Mouse (Mus musculus) kidney, embryonic 15.5 days (tissue): Measurements from ENCODE around the gene Myo16. TPM values are rescaled to one million over a fixed set of nuclear protein-coding genes. Genes with fewer than 3 reads are reported as not detected.

ENCODE experiments used
- ATAC-seq: fragments of 200-750 bp; cut with Nextera tagmentation; replicated peaks from 2 replicates; pipeline ENCODE4 v1.8.0; 2017; ENCODE audit warnings: moderate TSS enrichment; ENCODE audit not compliant: low FRiP score
- H3K27ac ChIP-seq: fragments of 300-500 bp; sonication (generic); 2 replicates; pipeline ENCODE4 v1.5.1; 2015; ENCODE audit warnings: mild to moderate bottlenecking, inconsistent platforms
- H3K27me3 ChIP-seq: fragments of 300-500 bp; sonication (generic); 2 replicates; pipeline ENCODE4 v1.6.1; 2015; ENCODE audit warnings: inconsistent platforms
- H3K36me3 ChIP-seq: fragments of 300-500 bp; sonication (generic); 2 replicates; pipeline ENCODE4 v1.6.1; 2015; ENCODE audit warnings: inconsistent platforms
- H3K4me1 ChIP-seq: fragments of 300-500 bp; sonication (generic); 2 replicates; pipeline ENCODE4 v1.6.1; 2015; ENCODE audit warnings: inconsistent platforms
- H3K4me2 ChIP-seq: fragments of 300-500 bp; sonication (generic); 2 replicates; pipeline ENCODE4 v1.6.1; 2015; ENCODE audit warnings: moderate library complexity, mild to moderate bottlenecking, inconsistent platforms
- H3K4me3 ChIP-seq: fragments of 300-500 bp; sonication (generic); replicated peaks from 2 replicates; pipeline ENCODE4 v1.5.1; 2015; ENCODE audit warnings: mild to moderate bottlenecking, inconsistent platforms
- H3K9ac ChIP-seq: fragments of 300-500 bp; sonication (generic); 2 replicates; pipeline ENCODE4 v1.6.1; 2015; ENCODE audit warnings: mild to moderate bottlenecking, inconsistent platforms
- H3K9me3 ChIP-seq: fragments of 300-500 bp; sonication (generic); replicated peaks from 2 replicates; pipeline ENCODE4 v1.6.1; 2016; ENCODE audit warnings: inconsistent platforms
- WGBS: fragments of 180-500 bp; shearing (Covaris S2); methylation state at CpG from one replicate; pipeline ENCODE4 v1.1.7; 2015; ENCODE audit warnings: mixed read lengths; 5-methylcytosine and 5-hydroxymethylcytosine counted together
- polyA plus RNA-seq: library from polyadenylated mRNA; unstranded; fragments of >200 nt; fragmentation: Nextera tagmentation; extraction: Ambion mirVana; gene quantifications from 2 replicates; pipeline ENCODE4 v1.2.1, GENCODE M21; 2015

The Myo16 gene
- polyA plus RNA-seq: 0.28 and 0.34 TPM in 2 replicates

DNA sequence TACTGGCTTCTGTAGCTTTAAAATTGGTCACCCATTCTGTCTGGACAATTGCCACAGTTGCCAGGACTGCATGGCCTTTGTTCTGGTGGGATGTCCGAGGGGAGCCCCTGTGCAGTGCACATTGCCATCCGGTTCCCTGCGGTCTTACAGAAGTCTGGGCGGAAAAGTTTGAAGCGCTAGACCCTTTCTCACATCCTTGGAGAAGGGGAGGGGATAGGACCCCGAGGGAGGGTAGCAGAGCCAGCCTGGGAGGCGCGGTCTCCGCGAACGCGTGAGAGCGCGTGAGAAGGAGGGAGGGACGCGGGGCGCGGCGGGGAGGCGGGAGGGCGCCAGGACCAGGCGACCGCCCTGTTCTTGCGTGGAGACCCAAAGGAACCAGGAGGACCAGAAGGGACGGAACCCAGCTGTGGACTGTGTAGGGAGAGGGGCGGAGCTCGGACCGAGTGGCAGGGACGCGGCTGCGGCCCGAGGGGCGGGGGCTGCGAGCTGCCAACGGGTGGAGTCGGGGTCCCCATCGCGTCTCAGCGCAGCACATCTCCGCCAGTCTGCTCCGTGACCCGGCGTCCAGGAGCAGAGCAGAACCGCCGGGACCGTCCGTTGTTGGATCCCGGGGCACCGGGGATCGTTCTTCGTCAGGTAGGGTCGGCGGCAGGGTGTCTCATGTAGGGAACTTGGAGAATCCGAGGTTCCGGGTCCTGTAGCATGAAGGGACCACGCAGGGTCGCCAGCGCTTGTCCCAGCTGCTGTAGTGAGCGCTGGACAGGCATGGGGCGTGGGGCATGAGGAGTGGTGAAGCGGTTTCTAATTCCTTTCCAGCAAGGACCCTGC lies at the start of gene Myo16:
TSS of gene Myo16 (plus strand) at position 301 of the 828 bp plus-strand sequence.
- H3K27ac ChIP-seq: no peak within 1 kb of the TSS
- H3K4me3 ChIP-seq: peak within 1 kb of the TSS; percentile 63
- peaks cover 48% of the 10 kb centered on the region for H3K27me3 ChIP-seq
- peak within 1 kb of the TSS; percentile 77 for H3K4me2 ChIP-seq
- ATAC-seq: peak; percentile 85
- H3K9ac ChIP-seq: peak within 1 kb of the TSS; percentile 54
- WGBS: under 1% methylated on average over 60 of the region's 61 CpGs
- no peaks in the 10 kb centered on the region for H3K9me3 ChIP-seq
- H3K4me1 ChIP-seq: peaks cover 12% of the 10 kb centered on the region; the same call in 1 of the 2 replicates
- no peaks in the 10 kb centered on the region for H3K36me3 ChIP-seq

DNA sequence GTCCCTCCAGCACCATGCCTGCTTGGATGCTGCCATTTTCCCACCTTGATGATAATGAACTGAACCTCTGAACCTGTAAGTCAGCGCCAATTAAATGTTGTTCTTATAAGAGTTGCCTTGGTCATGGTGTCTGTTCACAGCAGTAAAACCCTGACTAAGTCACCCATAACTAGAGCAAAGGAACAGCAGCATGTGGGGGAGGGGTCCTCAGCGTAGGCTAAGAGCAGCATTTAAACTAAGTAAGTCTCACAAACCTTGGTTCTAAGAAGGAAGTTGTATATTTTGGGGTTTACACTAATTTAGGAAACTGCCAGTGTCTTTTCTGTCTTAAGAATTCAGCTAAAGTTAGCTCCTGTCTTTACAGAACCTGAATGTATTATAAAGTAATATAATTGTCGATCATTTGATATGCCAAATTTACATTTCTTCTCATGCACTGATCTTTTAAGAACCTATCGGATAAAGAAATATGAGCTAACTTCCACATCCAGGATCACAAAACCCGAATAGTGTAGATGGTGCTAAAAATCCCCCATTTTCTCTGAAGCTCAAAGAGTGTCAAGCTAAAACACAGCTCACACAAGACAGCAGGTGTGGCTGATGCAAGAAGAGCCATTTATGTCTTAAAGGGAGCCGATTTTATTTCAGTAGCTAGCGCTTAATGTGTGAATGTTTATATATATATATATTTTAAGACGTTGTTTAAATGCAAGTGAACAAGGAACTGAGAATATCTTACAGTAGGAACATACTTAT lies 45.0 kb upstream of the Myo16 start:
- WGBS: 84% methylated on average over 8 of the region's 8 CpGs
- Histone ChIP-seq H3K4me3 (no peak overlapping the region), H3K27me3 (no peaks in the 10 kb centered on the region), H3K4me2 (no peak overlapping the region), H3K36me3 (no peaks in the 10 kb centered on the region), H3K4me1 (no peaks in the 10 kb centered on the region), H3K27ac (no peak overlapping the region), H3K9me3 (no peaks in the 10 kb centered on the region), H3K9ac (no peak overlapping the region)
- ATAC-seq: no peak

DNA sequence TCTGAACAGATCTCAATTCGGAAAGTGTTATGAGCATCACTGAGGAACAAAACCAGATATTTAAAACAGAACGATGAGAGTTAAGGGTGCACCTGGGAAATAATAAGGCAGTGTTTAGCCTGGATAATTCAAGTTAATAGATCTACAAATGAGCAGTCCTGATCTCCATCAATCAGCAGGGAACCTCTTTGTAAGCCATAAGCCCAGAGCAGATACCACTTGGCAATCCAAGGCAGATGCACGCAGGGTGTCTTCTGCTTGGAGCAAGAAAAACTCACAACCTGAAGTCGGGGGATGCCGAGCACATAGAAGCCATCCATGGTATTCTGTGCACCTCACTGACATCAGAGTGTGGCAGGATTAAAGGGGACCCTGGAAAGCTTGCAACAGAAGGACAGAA lies 31.0 kb upstream of the Myo16 start:
- ATAC-seq: no peak
- no peaks in the 10 kb centered on the region for H3K27me3 ChIP-seq
- H3K4me1 ChIP-seq: no peaks in the 10 kb centered on the region
- no peak overlapping the region for H3K4me3 ChIP-seq
- no peaks in the 10 kb centered on the region for H3K36me3 ChIP-seq
- WGBS: 89% methylated on average over 5 of the region's 5 CpGs
- H3K27ac ChIP-seq: no peak overlapping the region
- no peak overlapping the region for H3K9ac ChIP-seq
- no peaks in the 10 kb centered on the region for H3K9me3 ChIP-seq
- no peak overlapping the region for H3K4me2 ChIP-seq

DNA sequence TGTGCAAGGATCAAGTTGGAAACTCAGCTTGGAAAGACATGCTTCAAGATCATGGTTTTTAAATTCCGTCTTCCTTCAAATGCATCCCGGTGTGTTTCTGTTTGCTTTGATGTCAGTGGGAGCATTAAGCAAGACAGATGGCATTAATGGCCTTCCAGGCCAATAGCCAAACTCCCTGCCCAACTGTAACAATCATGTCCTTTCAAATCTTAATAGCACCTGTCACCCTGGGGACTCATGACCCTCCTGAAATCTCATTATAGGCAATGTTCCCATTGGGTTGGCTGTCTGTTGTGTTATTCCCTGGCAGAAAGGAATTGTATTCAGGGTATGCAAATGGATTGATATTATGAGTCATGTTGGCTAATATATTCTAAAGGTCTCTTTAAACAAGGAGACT lies 30.3 kb upstream of the Myo16 start:
- WGBS: 65% methylated on average over 2 of the region's 2 CpGs
- H3K9ac ChIP-seq: no peak overlapping the region
- no peaks in the 10 kb centered on the region for H3K36me3 ChIP-seq
- no peaks in the 10 kb centered on the region for H3K9me3 ChIP-seq
- no peak for ATAC-seq
- no peaks in the 10 kb centered on the region for H3K27me3 ChIP-seq
- H3K27ac ChIP-seq: no peak overlapping the region
- no peaks in the 10 kb centered on the region for H3K4me1 ChIP-seq
- no peak overlapping the region for H3K4me2 ChIP-seq
- no peak overlapping the region for H3K4me3 ChIP-seq

DNA sequence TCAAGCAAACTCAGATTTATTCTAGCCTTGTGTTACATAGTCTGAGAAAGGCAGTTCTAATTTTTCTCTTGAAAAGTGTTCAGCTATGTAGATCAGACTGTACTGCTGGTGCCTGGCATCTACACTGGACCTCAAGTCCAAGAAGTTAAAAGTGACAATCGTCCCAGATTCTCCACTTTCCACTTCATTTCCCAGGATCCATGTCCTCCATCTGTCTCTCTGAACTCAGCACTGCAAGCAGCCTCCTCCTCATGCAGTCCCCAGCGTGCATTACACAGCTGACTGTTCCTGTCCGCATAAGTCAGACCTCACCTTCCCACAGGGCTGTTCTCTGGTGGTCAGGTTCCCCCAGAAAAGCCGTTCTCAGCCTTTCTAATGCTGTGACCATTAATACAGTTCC lies 28.0 kb upstream of the Myo16 start:
- H3K4me1 ChIP-seq: no peaks in the 10 kb centered on the region
- no peak overlapping the region for H3K4me2 ChIP-seq
- no peaks in the 10 kb centered on the region for H3K9me3 ChIP-seq
- H3K27me3 ChIP-seq: no peaks in the 10 kb centered on the region
- no peak overlapping the region for H3K4me3 ChIP-seq
- no peak overlapping the region for H3K9ac ChIP-seq
- H3K36me3 ChIP-seq: no peaks in the 10 kb centered on the region
- ATAC-seq: no peak
- 80% methylated on average over 4 of the region's 4 CpGs for WGBS
- H3K27ac ChIP-seq: no peak overlapping the region

DNA sequence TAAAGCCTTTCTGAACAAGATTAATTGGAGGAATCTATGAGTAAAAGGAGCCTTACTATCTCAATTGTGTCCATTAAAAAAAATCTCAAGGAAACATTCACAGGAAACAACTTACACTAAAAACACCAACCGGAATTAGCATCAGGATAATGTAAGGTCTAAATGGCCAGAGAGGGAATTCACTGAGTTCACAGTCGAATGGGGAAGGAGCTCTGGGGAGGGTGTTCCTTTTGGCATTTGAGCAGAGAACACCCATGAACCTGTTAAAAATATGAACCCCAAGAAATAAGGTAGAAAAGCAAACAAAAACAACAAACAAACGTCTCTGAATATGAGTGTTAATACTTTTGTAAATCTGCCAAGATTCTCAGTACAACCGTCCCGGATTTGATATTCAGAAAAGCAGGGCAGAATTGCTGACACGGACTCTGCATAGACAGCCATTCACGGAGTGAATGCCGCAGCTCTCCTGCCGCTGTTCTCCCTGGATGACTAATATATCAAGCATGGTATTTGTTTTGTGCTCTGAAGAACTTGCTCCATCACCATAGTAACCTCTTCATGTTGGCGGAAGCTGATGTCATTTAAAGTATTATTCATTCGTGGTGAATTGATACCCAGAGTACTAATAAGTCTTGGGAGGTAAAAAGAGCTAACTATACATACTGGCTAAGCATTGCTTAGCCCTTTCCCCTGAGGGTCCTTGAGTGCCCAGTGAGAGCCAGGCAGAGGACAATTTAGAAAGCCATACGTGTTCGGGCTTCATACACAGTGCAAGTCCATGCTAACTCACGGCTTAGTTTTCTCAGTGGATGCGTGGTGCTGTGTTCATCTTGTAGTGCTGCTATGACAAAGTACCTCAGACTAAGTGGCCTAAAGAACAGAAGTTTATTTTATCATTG lies 22.9 kb upstream of the Myo16 start:
- Histone ChIP-seq H3K4me2 (no peak overlapping the region), H3K4me3 (no peak overlapping the region), H3K36me3 (no peaks in the 10 kb centered on the region), H3K9ac (no peak overlapping the region), H3K9me3 (no peaks in the 10 kb centered on the region), H3K27ac (no peak overlapping the region), H3K27me3 (no peaks in the 10 kb centered on the region), H3K4me1 (no peaks in the 10 kb centered on the region)
- WGBS: 74% methylated on average over 15 of the region's 15 CpGs
- no peak for ATAC-seq

DNA sequence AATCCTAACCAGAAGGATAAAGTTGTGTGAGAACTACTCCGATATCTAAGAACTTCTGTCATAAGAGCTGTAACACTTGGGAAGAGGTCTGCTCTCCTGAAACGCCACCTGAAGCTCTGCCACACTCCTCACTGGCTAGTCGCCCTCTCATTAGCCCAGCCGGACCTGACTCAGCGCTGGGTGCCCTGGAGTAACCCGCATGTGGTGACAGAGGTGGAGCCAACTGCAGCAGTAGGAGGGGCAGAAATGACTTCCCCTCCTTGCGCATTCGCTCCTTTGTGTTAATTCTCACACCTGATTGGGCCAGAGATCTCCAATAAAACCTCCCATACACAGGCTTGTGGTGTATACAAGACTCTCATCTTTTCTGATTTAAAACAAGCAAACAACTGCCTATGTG lies 14.2 kb upstream of the Myo16 start:
- Histone ChIP-seq H3K4me3 (no peak overlapping the region), H3K4me2 (peak overlapping the region; percentile 35), H3K4me1 (peaks cover 2% of the 10 kb centered on the region; the same call in 1 of the 2 replicates), H3K36me3 (no peaks in the 10 kb centered on the region), H3K27me3 (no peaks in the 10 kb centered on the region), H3K27ac (no peak overlapping the region), H3K9ac (no peak overlapping the region), H3K9me3 (no peaks in the 10 kb centered on the region)
- no peak for ATAC-seq
- WGBS: 22% methylated on average over 8 of the region's 8 CpGs

DNA sequence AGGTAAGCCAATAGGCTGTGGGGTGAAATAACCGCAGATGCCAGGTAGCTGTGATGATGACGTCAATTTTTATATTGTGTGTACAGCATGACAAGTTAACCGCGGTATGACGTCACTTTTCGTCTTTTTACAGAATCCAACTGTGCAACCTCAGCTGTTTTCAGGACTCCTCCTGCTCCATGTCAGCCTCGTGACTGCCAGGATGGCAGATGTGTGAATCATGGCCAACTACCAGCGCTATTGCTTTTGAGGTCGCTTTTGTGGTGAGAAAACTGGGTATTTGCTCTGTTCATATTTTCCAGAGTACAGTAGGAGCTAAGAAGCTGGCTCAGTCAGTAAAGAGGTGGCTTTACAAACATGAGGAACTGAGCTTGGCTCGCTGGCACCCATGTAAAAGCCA lies 9.8 kb upstream of the Myo16 start:
- Histone ChIP-seq H3K4me3 (no peak overlapping the region), H3K4me1 (peaks cover 2% of the 10 kb centered on the region; the same call in 1 of the 2 replicates), H3K9me3 (no peaks in the 10 kb centered on the region), H3K4me2 (no peak overlapping the region), H3K27ac (no peak overlapping the region), H3K36me3 (no peaks in the 10 kb centered on the region), H3K9ac (no peak overlapping the region), H3K27me3 (no peaks in the 10 kb centered on the region)
- no peak for ATAC-seq
- 88% methylated on average over 10 of the region's 10 CpGs for WGBS

DNA sequence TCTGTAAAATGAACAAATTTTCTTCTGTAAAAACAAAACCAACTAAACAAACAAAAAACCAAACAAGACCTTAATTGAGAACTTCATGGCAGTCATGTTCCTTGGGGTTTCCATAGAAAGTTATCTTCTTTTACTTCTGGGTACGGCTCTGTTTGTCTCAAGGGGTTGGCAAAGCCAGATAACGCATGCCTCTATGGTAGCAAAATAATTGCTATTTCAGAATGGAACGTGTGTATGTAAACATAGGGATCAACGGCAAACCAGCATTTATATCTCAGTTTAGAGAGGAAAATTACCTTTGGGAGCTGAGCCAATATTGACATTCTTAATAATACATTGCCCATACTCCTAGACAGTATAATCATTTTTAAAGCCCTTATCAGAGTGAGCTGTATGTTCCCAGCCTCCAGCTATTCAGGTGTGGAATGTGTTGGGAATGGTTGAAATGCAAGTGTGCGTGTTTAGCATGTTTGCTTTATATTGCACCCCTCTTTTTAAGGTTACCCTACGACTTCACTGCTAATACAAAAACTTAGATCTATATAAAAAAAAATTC lies 1.9 kb upstream of the Myo16 start:
- 82% methylated on average over 6 of the region's 6 CpGs for WGBS
- Histone ChIP-seq H3K4me3 (no peak overlapping the region), H3K27me3 (peaks cover 48% of the 10 kb centered on the region), H3K9me3 (no peaks in the 10 kb centered on the region), H3K4me1 (peaks cover 12% of the 10 kb centered on the region; the same call in 1 of the 2 replicates), H3K4me2 (no peak overlapping the region), H3K36me3 (no peaks in the 10 kb centered on the region), H3K9ac (no peak overlapping the region), H3K27ac (no peak overlapping the region)
- ATAC-seq: no peak

DNA sequence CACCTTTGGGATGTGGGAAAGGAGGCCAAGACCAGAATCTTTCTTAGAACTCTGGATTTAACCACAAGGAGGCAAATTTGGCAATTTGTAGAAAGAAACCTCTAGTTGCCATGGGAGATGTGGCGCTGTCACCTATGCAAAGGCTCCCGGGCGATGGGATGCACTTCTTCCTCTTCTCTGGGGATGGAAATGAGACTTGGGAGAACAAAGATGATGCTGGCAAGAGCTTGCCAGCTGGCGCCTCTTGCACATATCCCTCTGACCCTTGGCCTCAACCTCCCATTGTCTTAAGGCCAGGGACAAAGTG lies 681 bp downstream of the Myo16 start:
- H3K4me2 ChIP-seq: peak overlapping the region; percentile 77
- H3K9me3 ChIP-seq: no peaks in the 10 kb centered on the region
- H3K9ac ChIP-seq: no peak overlapping the region
- no peaks in the 10 kb centered on the region for H3K36me3 ChIP-seq
- ATAC-seq: no peak
- WGBS: 16% methylated on average over 4 of the region's 4 CpGs
- H3K4me1 ChIP-seq: peaks cover 12% of the 10 kb centered on the region; the same call in 1 of the 2 replicates
- H3K4me3 ChIP-seq: peak overlapping the region; percentile 63
- H3K27ac ChIP-seq: no peak overlapping the region
- peaks cover 48% of the 10 kb centered on the region for H3K27me3 ChIP-seq

DNA sequence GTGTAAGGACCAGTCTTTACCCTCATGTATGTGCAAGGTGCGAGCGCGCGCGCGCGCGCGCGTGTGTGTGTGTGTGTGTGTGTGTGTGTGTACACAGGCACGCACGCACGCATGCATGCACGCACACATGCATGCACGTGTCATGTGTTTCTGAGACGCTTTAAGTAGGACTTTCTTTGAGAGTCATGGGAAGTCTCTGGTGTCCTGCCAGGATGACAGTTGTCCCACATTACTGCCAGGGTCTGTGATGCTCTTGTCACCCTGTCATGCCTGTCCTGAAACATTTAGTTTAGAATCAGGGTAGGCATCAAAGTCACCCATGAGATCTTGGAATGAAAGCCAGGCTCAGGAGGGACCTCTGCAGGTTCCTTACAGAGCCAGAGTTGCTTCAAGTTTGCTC lies 1.4 kb downstream of the Myo16 start:
- H3K4me2 ChIP-seq: no peak overlapping the region
- peaks cover 12% of the 10 kb centered on the region; the same call in 1 of the 2 replicates for H3K4me1 ChIP-seq
- H3K4me3 ChIP-seq: no peak overlapping the region
- H3K27ac ChIP-seq: no peak overlapping the region
- ATAC-seq: no peak
- H3K36me3 ChIP-seq: no peaks in the 10 kb centered on the region
- 95% methylated on average over 16 of the region's 16 CpGs for WGBS
- H3K9ac ChIP-seq: no peak overlapping the region
- H3K9me3 ChIP-seq: no peaks in the 10 kb centered on the region
- peaks cover 48% of the 10 kb centered on the region for H3K27me3 ChIP-seq
